Mouse (Mus musculus) embryonic facial prominence, embryonic 11.5 days (tissue): ENCODE results near the gene Grhl3. TPM values are rescaled to one million over a fixed set of nuclear protein-coding genes. Genes with fewer than 3 reads are reported as not detected.

Source experiments
- ATAC-seq: fragments of 200-750 bp; cut with Nextera tagmentation; replicated peaks from 2 replicates; pipeline ENCODE4 v1.8.0; 2017; ENCODE audit warnings: low read depth; ENCODE audit not compliant: insufficient number of reproducible peaks, low FRiP score, low TSS enrichment
- DNase-seq: peaks from one replicate; pipeline ENCODE4 v3.0.0-alpha.2; 2015; ENCODE audit warnings: low spot score
- H3K27ac ChIP-seq: fragments of 300-500 bp; sonication (generic); replicated peaks from 2 replicates; pipeline ENCODE4 v1.5.1; 2014; ENCODE audit warnings: mild to moderate bottlenecking, low read depth, low read length, control low read depth
- H3K27me3 ChIP-seq: fragments of 300-500 bp; sonication (generic); 2 replicates; pipeline ENCODE4 v1.6.1; 2014; ENCODE audit warnings: mild to moderate bottlenecking, low read length, moderate library complexity, mixed read lengths; ENCODE audit not compliant: control insufficient read depth, insufficient read depth
- H3K36me3 ChIP-seq: fragments of 300-500 bp; sonication (generic); replicated peaks from 2 replicates; pipeline ENCODE4 v1.6.1; 2014; ENCODE audit warnings: low read depth, mild to moderate bottlenecking, low read length, moderate library complexity, mixed read lengths; ENCODE audit not compliant: control insufficient read depth, insufficient read depth
- H3K4me1 ChIP-seq: fragments of 300-500 bp; sonication (generic); 2 replicates; pipeline ENCODE4 v1.6.1; 2014; ENCODE audit warnings: low read length, mixed read lengths; ENCODE audit not compliant: control insufficient read depth, insufficient read depth
- H3K4me2 ChIP-seq: fragments of 300-500 bp; sonication (generic); 2 replicates; pipeline ENCODE4 v1.6.1; 2014; ENCODE audit warnings: low read depth, mild to moderate bottlenecking, control low read depth, low read length, moderate library complexity
- H3K4me3 ChIP-seq: fragments of 300-500 bp; sonication (generic); 2 replicates; pipeline ENCODE4 v1.5.1; 2014; ENCODE audit warnings: low read depth, low read length, control low read depth
- H3K9ac ChIP-seq: fragments of 300-500 bp; sonication (generic); replicated peaks from 2 replicates; pipeline ENCODE4 v1.6.1; 2014; ENCODE audit warnings: mild to moderate bottlenecking, control low read depth, low read length
- H3K9me3 ChIP-seq: fragments of 300-500 bp; sonication (generic); replicated peaks from 2 replicates; pipeline ENCODE4 v1.6.1; 2016; ENCODE audit warnings: mild to moderate bottlenecking, low read length, inconsistent platforms, mixed read lengths; ENCODE audit not compliant: control insufficient read depth
- WGBS: fragments of 180-500 bp; shearing (Covaris S2); extraction: QIAGEN DNeasy Blood & Tissue Kit; methylation state at CpG from one replicate; pipeline ENCODE4 v1.1.7; 2014; 5-methylcytosine and 5-hydroxymethylcytosine counted together
- polyA plus RNA-seq: library from polyadenylated mRNA; unstranded; fragments of >200 nt; fragmentation: Nextera tagmentation; extraction: Ambion mirVana; gene quantifications from 2 replicates; pipeline ENCODE4 v1.2.1, GENCODE M21; 2014

The Grhl3 gene
- polyA plus RNA-seq, 1 experiment from 2014 or later = 10.1 TPM

- DNase-seq = peak; percentile 79
- H3K27ac ChIP-seq = no peak overlapping the region
- no peaks in the 10 kb centered on the region for H3K36me3 ChIP-seq
- H3K4me1 ChIP-seq = no peaks in the 10 kb centered on the region
- no peak overlapping the region for H3K9ac ChIP-seq
- no peaks in the 10 kb centered on the region for H3K27me3 ChIP-seq
- H3K9me3 ChIP-seq = no peaks in the 10 kb centered on the region
- H3K4me3 ChIP-seq = no peak overlapping the region
- peak overlapping the region; percentile 24 for H3K4me2 ChIP-seq
- no peak for ATAC-seq
- 13% methylated on average over 22 of the region's 22 CpGs for WGBS
Observed at GRCm38 (mm10) chr4:135507547-135508350, 65.7 kb downstream of the Grhl3 start.

- no peaks in the 10 kb centered on the region for H3K36me3 ChIP-seq
- H3K9ac ChIP-seq = no peak overlapping the region
- no peaks in the 10 kb centered on the region for H3K27me3 ChIP-seq
- no peak overlapping the region for H3K4me3 ChIP-seq
- WGBS = 76% methylated on average over 11 of the region's 11 CpGs
- no peak overlapping the region for H3K27ac ChIP-seq
- H3K4me2 ChIP-seq = no peak overlapping the region
- ATAC-seq (no peak), DNase-seq (no peak)
- H3K4me1 ChIP-seq = no peaks in the 10 kb centered on the region
- no peaks in the 10 kb centered on the region for H3K9me3 ChIP-seq
Observed at GRCm38 (mm10) chr4:135505794-135506193, 67.6 kb downstream of the Grhl3 start.

DNA sequence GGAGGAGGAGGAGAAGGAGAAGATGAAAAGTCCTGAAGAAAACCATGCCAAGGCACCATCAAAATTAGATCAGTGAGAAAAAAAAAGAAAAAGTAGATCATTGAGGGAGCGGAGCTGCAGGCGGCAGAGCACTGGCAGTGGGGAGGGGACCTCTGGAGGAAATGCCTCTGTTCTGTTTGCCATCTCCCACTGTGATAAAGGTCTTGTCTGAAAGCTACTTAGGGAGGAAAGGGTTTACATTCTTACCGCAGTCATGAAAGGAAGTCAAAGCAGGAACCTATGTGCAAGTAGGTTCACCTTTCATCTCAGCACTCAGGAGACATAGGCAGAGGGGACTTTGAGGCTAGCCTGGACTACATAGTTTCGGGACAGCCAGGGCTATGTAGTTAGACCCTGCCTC is 71.8 kb downstream of the Grhl3 start:
- no peak for DNase-seq
- Histone ChIP-seq H3K9me3 (no peaks in the 10 kb centered on the region), H3K4me1 (no peaks in the 10 kb centered on the region), H3K4me3 (no peak overlapping the region), H3K27me3 (no peaks in the 10 kb centered on the region), H3K27ac (no peak overlapping the region), H3K36me3 (no peaks in the 10 kb centered on the region), H3K9ac (no peak overlapping the region), H3K4me2 (no peak overlapping the region)
- 52% methylated on average over 4 of the region's 4 CpGs for WGBS
- ATAC-seq = no peak

DNA sequence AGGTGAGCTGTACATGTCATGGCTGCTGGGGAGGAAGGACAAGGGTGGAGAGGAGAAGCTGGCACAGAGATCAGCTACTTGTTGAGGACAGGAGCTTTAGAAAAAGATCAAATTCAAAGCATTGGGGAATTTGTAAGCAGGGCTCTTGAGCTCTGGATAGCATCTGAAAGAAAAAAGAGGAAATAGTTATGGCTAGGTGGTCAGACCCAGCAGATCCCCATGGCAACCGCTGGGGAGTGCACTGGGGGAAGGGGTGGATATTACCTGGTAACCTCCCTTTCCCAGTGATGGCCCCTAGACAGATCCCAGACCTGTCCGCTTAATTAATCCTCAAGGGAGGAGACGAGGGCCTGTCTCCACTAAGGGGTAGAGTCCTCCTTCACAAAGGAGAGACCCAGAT is 73.6 kb downstream of the Grhl3 start:
- DNase-seq (no peak), ATAC-seq (no peak)
- Histone ChIP-seq H3K27ac (no peak overlapping the region), H3K4me3 (no peak overlapping the region), H3K36me3 (no peaks in the 10 kb centered on the region), H3K27me3 (no peaks in the 10 kb centered on the region), H3K9me3 (no peaks in the 10 kb centered on the region), H3K4me2 (no peak overlapping the region), H3K9ac (no peak overlapping the region), H3K4me1 (no peaks in the 10 kb centered on the region)
- 69% methylated on average over 3 of the region's 3 CpGs for WGBS

DNA sequence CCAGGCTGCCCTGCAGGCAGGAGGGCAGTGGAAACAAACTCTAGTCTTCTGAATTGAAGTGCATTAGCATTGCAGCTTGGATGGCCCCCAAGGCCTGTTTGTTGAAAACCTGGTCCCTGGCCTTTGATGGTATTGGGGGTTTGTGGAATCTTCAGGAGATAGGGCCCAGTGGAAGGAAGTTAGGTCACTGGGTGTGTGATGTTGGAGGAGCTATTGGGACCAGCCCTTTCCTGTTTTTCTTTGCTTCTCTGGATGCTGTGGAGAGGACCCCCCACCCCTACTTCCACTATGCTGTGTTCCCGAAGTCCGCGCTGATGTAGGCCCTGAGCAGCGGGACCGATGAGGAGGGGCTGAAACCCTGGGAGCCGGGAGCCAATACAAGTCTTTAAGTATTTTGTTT is 75.3 kb downstream of the Grhl3 start:
- no peaks in the 10 kb centered on the region for H3K4me1 ChIP-seq
- WGBS = 83% methylated on average over 6 of the region's 6 CpGs
- ATAC-seq (no peak), DNase-seq (no peak)
- no peak overlapping the region for H3K9ac ChIP-seq
- H3K27me3 ChIP-seq = no peaks in the 10 kb centered on the region
- no peak overlapping the region for H3K4me2 ChIP-seq
- no peak overlapping the region for H3K27ac ChIP-seq
- H3K36me3 ChIP-seq = no peaks in the 10 kb centered on the region
- no peaks in the 10 kb centered on the region for H3K9me3 ChIP-seq
- H3K4me3 ChIP-seq = no peak overlapping the region

- ATAC-seq = no peak
- no peak overlapping the region for H3K4me3 ChIP-seq
- 17% methylated on average over 18 of the region's 18 CpGs for WGBS
- H3K27me3 ChIP-seq = no peaks in the 10 kb centered on the region
- H3K4me1 ChIP-seq = no peaks in the 10 kb centered on the region
- no peak overlapping the region for H3K9ac ChIP-seq
- DNase-seq = peak; percentile 75
- no peak overlapping the region for H3K27ac ChIP-seq
- H3K9me3 ChIP-seq = no peaks in the 10 kb centered on the region
- no peak overlapping the region; the same call in 1 of the 2 replicates for H3K4me2 ChIP-seq
- H3K36me3 ChIP-seq = no peaks in the 10 kb centered on the region
Observed at GRCm38 (mm10) chr4:135495810-135496209, 77.6 kb downstream of the Grhl3 start.

DNA sequence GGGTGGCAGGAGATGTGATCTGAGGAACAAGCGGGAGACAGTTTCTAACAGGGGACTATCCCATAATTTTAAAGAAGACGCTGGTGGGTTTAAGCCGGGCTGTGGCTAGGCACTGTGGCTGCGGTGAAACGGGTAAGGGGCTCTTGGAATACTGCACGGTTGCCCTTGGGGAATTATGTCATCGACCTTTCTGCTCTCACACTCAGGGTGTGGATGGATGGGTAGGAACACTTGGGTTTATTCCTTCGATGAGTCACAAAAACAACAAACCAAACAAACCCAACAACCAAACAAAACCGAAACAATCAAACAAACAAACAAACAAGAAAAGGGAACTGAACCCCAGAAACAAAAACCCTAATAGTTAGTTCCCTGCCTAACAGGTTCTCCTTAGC is 78.0 kb downstream of the Grhl3 start:
- H3K9ac ChIP-seq = no peak overlapping the region; the same call in 1 of the 2 replicates
- WGBS = 11% methylated on average over 9 of the region's 9 CpGs

GRCm38 (mm10) chr4:135494521-135495396 is 78.7 kb downstream of the Grhl3 start, which contains the start of the genes Stpg1 and Nipal3:
Gene Stpg1, plus strand, starts transcription at chr4:135494790.
Gene Nipal3, minus strand, starts transcription at chr4:135495038.
- H3K4me3 ChIP-seq = peak within 1 kb of the TSS; percentile 60
- no peak within 1 kb of the TSS for H3K27ac ChIP-seq
- ATAC-seq (peak; percentile 94), DNase-seq (peak; percentile 95)
- no peaks in the 10 kb centered on the region for H3K4me1 ChIP-seq
- H3K9ac ChIP-seq = peak within 1 kb of the TSS; percentile 33
- H3K27me3 ChIP-seq = no peaks in the 10 kb centered on the region
- no peaks in the 10 kb centered on the region for H3K9me3 ChIP-seq
- under 1% methylated on average over 53 of the region's 53 CpGs for WGBS
- no peaks in the 10 kb centered on the region for H3K36me3 ChIP-seq
- peak within 1 kb of the TSS; percentile 95 for H3K4me2 ChIP-seq

More for the DNA sequence above, 78.0 kb downstream of the Grhl3 start:
- Histone ChIP-seq H3K4me3 (peak overlapping the region; percentile 60), H3K4me2 (peak overlapping the region; percentile 95), H3K27me3 (no peaks in the 10 kb centered on the region), H3K9me3 (no peaks in the 10 kb centered on the region), H3K27ac (no peak overlapping the region), H3K36me3 (no peaks in the 10 kb centered on the region), H3K4me1 (no peaks in the 10 kb centered on the region)
- DNase-seq (no peak), ATAC-seq (no peak)
